Mouse (Mus musculus): ENCODE measurements around the gene Capza2.

DNA sequence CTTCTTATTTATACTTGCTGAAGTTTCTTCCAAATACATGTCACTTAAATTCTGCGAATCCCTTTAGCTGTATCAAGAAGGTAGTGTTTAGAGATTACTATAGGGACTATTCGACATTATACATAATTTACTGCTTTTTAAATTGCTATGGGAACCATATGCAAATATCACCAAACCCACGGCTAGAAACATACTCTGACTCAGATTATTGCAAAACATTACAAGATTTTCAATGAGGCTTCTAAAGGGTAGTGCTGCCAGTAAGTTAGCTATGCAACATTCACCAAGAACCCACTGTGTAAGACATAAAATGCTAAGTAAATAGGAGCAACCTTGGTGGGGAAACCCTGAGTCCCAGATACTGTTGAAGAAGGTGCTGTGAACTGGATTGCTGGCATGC is 1.0 kb upstream of the Capza2 start:
- TF ChIP-seq CTCF (IDR thresholded peaks at IDR 0.05; ENCODE audit: borderline replicate concordance, extremely low read depth, insufficient read depth, insufficient read length) (no peak), POLR2A (IDR thresholded peaks at IDR 0.05; ENCODE audit: borderline replicate concordance, extremely low read depth, insufficient read depth, insufficient read length, poor library complexity, severe bottlenecking) (no peak)

Data from brain, embryonic 14.5 days (tissue).